Mouse (Mus musculus) heart, adult 18-20 months (tissue): ENCODE data around the gene Dph2. TPM values are rescaled to one million over a fixed set of nuclear protein-coding genes. Genes with fewer than 3 reads are reported as not detected.

Experiments
- DNase-seq, 2 experiments: peaks; one replicate each; pipeline ENCODE4 v3.0.0; 2021 to 2022; ENCODE audit warnings: mixed read lengths in 1 of 2
- long read RNA-seq, 2 experiments: library from polyadenylated mRNA; stranded (forward); transcript quantifications; one replicate each; pipeline ENCODE4 v2.0.0; 2021
- total RNA-seq, 2 experiments: library from RNA; stranded (reverse); gene quantifications; 2 replicates each; pipeline ENCODE4 v1.2.3; 2021

Gene Dph2
- 1 to 10 TPM; 3.8 TPM for total RNA-seq
- long read RNA-seq, experiment 1, partial matches to known transcripts: 0 of 1 reads
- long read RNA-seq, experiment 1, other reads (novel, unspliced or antisense): 0 of 1 reads
- long read RNA-seq, experiment 2: 0 reads

DNA sequence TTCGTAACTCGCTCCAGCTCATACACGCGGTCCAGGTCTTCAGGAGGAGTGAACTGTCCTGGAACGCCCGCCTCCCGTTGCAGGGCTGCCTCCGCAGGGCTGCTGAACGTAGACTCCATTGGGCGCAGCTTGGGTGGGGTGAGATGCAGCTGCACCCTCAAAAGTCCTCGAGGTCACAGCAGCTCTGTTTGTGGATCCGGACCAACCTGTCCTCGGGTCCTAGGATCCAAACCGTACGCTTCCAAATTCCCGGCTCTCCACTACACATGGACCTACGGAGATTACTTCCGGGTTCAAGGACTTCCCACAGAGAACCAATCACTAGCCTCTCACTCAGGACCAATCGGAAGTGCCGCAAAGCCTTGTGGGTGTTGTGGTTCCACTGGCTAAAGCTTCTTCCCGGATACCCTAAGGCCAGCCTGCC, at the start of gene Dph2:
Gene Dph2, minus strand, starts transcription at position 295 of the 424 bp plus-strand sequence.
- DNase-seq: peak; percentile 91 to 93

DNA sequence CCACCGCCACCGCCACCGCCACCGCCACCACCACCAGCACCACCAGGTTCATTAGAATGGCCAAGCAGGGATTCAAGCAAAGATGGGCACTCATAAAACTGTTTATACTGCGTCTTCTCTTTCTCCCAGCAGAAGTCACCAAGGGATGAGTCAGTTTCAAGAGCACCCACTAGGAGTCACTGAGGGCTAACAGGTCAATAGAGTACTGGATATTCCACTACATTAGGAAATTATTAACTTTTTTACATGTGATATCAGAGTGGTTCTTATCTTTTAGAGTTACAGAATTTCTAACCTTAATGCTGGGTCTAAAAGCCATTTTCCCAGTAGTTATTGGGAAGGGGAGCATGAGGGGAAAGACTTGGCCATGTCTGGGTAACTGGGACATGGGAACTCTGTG, 45.1 kb upstream of the Dph2 start:
- no peak for DNase-seq

DNA sequence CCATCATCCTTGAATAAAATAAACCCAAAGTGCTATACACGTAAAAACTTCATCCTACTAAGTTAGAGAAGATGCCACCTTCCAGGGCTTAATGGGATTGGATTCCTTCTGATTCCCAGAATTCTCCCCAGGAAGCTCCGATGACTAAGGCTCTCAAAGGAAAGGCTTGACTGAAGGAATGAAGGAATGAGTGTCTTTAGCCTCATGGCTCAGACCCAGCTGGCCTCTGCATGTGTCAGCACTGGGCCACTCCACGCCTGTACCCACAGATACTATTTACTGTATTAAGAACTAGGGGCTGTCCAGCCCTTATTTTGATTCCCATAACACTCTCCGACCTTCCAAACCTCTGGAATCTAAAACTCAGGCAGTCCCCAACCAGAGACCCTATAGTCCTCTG, 42.2 kb upstream of the Dph2 start:
- no peak for DNase-seq

DNA sequence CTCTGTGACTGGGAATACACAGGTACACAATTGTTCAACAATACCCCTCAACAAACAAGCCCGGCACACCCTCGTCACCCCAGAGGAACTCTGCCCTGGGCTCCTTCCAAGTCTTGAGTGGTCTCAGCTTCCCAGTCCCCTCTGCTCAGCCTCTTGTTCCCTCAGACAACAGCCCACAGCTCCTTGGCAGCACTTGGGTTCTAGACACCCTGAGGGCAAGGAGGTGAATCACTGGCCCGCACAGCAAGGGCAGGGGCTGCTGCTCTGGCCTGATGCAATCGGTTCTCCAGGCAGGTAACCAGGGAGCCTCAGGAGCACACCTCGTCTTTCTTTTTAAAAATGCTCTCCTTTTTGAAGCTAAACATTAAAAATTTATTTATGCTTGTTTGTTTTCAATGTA, 41.4 kb upstream of the Dph2 start:
- DNase-seq: no peak

DNA sequence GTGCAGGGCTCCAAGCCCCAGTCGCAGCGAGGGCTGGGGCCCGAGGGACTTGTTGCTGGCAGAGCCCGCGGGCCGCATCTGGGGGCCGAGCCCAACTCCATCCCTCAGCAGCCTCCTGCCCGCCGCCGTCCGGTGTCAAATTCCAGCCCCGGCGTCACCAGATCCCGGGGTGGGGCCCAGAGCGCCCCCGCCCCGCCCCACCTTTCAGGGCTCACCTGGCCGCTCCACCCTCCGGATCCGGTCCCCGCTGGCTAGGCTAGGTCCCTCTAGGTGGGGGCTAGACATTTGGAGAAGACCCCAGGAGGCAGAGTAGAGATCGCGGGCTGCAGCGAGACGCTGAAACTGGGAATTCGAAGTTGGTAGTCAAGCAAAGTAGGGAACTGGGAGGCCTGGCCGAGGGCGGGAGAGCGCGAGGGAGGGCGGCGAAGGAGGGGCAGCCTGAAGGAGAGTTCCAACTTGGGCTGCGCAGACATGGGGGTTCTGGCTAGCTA, 37.6 kb upstream of the Dph2 start, which contains the start of gene Artn:
Gene Artn, minus strand, starts transcription at position 373 of the 491 bp plus-strand sequence.
- peak in 1 of 2 experiments; percentile 30 for DNase-seq

DNA sequence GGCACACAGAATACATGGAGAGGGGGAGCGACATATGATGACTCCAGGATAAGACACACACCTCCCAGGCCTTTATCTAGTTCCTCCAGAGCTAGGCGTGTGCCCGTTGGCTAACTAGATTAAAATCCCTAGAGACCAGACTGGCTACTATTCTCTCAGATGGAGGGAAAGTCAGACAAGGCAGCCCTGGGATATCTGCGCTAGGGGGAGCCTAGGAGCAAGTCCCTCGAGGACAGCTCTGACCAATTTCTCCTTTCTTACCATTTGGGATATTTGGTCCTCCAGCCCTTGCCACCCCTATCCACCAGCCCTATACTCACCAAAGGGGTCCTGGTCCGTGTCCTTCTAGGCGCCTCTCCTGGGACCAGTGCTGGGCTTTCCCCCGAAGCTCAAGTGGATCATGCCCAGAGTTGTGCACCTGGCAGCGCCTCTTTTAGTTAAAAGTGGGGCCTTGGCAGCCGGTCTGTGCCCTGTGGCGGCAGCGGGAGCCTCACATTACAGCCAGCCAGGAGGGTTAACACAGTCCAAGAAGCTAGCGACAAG, 36.9 kb upstream of the Dph2 start:
- peak; percentile 53 to 74 for DNase-seq

DNA sequence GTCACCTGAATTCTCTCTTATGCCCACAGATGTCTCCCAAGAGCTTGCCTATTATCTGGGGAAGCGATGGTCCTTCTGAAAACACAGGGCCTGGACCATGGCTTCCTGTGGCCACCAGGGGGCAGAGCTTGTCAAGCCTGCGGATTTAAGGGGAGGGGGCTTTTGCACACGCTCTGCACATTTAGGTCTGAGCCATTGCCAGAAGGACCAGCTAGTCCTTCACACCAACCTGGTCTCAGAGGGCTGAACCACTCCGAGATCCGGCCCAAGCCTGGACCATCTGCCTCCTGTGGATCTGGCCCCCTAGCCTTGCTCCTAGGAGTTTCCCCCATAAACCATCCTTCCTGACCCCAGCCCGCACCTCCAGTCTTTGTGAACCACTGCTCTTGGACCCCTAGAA, 36.4 kb upstream of the Dph2 start:
- peak in 1 of 2 experiments; percentile 37 for DNase-seq

DNA sequence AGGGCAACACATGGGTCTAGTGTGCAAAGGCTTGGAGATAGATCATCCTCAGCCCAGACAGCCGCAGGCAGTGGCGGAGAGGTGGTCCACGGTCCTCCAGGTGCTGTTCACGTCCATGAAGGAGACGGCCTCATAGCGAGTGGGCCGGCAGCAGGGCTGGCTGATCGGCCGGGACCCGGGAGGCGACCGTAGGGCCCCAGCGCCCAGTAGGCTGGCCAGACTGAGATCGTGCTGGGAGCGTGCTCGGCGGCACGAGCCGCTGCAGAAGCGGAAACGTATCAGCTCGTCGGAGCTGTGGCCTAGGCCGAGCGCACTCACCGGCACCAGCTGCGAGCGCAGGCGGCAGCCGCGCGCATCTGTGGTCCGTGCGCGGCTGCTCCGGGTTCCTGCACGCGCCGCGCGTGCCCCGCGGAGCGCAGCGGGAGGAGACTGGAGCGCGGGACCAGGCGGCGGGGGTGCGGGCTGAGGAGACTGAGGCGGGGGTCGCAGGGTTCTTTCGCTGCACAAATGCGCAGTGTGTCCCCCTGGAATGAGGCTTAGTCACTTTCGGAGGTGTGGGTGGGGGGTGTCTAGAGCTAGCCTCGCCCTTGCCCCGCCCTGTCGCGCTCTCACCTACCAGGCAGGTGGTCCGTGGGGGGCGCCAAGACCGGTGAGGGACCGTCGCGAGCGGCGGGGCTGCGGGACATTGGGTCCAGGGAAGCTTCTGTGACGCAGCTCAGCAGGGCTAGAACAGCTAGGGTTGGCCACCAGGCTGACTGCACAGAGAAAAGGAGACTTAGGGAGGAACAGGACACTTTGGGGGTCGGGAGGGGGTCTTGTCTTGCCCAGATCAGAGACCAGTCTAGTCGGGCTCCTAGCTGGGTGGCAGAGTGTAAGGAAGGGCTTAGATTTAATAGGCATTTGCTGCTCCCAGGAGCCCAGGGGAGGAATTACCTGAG, 35.0 kb upstream of the Dph2 start:
- no peak for DNase-seq

DNA sequence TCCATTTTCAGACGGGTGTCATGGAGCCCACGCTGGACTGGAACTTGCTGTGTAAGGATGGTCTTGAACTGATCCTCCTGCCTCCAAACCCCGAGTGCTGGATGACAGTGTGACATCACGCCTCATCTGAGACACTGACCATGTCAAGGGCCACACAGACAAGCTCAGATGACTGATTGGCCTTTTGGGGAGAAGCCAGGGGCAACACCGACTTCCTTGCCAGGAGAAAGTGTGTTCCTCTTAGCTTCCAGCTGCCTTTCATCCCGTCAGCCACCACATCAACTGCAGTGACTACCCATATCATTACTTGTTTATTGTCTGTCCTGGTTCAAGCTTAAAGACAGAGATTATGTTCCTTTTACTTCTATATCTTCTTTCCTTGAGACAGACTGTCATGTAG, 33.1 kb upstream of the Dph2 start:
- no peak for DNase-seq

DNA sequence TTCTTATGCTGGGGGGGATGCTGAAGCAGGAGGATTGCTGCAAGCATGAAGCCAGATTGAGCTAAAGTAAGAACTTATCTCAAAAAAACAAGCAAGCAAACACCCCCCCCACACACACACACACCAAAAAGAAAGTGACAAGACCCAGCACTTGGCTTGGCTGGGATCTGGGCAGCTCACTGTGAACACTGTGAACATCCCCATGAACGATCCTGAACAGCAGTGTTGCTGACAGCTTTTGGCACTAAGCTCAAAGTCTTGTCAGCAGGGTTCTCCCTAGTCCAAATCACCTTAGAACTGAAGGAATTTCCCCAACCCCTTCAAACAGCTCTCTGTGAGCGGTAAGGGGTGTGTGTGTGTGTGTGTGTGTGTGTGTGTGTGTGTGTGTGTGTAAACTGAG, 31.6 kb upstream of the Dph2 start:
- no peak for DNase-seq

DNA sequence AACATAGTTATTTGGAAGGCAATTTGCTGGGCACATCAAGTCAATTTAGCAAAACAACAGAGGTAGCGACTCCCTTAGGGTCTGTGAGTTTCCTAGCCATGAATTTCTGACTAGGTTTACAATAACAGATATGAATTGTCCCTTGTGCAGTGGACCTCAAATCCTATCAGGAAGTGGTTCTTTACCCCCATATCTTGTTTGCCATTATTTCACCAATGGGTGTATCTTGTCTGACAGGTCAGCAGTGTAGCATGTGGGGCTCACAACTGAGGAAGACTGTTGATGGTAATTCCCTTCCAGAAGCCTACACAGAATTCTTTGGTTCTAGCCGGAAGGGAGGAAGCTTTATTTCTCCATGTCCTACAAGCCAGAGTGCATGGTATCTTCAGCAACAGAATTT, 29.5 kb upstream of the Dph2 start:
- no peak for DNase-seq

DNA sequence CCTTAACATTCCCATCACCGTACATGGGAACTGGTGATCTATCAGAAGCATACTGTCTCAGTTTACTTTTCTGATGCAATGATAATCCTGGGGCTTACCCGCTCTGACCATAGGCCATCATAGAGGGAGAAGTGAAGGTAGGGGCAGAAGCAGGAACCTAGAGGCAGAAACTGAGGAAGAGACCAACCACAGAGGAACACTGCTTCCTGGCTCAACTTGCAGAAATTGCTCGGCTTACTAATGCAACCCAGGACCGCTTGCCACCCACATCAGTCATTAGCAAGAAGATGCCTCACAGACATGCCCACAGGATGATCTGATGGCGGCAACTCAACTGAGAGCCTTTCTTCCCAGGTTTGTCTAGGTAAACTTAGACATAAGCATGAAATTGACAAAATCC, 26.9 kb upstream of the Dph2 start:
- DNase-seq: no peak

DNA sequence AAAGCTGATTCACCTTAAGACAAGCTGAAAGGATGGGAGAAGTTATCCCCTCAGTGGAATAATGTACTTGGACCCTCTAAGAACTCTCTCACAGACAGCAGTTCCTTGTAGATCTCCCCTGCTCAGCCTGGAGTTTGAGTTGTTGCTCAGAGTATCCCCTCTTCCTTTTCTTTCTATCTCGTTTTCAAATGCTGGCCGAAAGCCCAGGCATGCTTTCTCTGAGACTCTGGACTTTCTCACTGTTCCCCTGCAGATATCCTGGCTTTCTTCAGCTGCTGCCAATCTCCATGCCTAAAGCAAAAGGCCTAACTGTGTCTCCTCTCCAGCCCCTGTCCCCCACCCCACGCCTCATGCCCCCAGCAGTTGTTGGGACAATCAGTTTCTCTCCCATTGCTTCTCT, 26.4 kb upstream of the Dph2 start:
- DNase-seq: no peak

DNA sequence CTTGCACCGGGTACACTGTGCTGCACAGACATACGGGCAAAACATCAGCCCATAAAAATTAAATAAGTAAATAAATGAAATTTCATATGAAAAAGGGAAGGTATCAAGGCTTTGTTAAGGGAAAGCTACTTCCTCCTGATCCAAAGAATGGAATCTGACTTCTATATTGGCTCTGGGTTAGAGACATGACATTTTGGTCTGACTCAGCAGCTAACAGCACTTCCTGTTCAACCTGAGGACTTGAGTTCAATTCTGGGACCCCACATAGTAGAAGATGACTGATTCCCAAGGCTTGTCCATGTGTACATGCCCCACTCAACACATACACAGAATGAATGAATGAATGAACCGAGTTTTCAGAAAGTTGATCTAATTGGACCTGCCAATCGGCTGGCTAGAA, 26.0 kb upstream of the Dph2 start:
- no peak for DNase-seq

DNA sequence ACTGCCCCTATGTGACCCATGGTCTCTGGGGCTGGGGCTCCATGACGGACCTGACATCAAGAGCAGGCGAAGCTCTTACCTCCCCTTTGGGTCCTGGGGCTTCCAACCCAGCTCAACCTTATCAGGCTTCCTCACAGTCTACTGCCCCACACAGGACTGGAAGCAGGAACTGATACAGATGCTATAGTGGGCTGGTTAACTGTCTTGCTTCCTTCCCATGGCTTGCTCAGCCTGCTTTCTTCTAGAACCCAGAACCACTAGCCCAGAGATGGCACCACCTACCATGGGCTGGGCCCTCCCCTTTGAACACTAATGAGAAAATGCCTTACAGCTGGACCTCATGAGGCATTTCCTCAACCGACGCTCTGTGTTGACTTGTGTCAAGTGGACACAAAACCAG, 25.6 kb upstream of the Dph2 start:
- DNase-seq: no peak

DNA sequence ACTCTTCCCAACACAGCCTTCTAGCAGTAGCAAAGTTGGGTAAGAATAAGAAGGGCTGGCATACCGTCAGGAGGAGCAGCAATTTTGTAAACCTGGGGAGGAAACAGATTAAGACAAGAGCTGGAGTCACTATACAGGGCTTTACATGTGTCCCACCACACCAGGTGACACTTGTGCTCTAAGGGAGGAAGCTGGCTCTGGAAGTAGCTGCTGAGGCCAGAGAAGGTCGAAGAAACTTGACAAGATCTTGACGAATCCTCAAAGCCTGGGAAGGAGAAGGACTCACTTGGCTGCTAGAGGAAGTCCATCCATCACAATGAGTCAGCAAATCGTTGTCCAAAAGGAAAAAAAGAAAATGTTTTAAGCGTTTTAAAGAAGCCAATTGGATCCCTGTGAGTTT, 24.6 kb upstream of the Dph2 start:
- DNase-seq: no peak

DNA sequence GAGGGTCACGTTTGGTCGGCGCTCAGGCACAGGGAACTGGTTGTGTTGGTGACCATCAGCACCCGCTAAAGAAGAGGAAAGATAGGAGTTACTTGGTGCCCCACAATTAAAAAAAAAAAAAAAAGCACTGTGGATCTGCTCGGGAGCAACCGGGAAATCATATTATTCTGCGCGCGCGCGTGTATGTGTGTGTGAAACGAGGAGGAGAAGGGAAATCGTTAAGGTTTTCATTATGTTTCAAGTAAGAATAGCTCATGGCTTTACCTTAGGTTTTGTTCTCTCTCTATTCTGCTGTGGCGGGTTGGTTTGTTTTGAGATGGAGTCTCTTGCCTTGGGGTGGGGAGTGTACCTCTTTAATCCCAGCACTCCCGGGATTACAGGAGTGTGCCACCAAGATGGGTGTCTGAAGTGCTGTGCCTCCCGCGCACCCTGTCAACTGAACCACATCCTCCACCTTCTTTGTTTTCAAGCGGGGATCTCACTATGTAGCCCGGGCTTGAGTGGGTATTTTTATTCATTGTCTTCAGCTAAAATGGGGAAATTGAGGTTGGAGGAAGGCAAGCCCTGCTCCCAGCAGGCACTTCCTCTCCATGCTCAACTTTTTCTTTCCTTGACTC, 23.8 kb upstream of the Dph2 start:
- DNase-seq: no peak

DNA sequence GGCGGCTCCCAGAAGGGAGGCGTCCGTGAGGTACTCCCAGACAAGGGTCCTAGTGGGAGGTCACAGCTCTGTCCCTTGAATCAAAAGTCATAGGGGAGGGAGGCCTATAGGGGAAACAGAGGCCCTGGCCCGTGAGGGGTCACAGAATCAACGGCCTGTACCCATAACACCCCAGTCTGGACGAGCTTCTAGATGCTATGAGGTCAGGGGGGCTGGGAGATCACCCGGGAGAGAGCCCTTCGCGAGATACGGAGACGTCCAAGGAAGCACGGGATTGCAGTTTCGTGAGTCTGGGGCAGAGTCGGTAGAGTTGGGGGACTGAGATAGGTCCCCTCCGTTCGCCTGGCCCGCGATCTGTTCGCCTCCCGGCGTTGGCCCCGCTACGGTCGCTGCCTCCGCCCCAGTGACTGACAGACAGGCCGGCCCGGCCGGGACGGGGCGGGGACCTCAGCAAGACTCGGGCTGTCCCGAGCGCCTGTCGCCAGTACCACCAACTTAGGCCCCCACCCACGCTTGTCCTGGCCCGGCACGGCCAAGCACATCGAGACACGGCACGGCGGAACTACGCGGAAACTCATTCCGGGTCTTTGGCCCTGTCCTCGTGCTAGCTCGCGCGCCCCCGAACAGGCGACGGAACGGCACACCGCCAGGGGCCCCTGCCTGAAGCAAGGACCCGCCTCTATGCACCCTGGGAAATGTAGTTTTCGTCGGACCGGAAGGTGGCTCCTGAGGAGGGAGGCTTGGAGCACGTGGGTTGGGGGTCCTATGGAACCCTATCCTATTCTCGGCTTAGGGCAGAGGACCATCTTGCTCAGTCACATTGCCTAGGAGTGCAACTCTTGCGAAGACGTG, 23.0 kb upstream of the Dph2 start, which contains the start of gene Ipo13:
Gene Ipo13, minus strand, starts transcription at position 409 of the 852 bp plus-strand sequence.
- peak; percentile 95 to 99 for DNase-seq

DNA sequence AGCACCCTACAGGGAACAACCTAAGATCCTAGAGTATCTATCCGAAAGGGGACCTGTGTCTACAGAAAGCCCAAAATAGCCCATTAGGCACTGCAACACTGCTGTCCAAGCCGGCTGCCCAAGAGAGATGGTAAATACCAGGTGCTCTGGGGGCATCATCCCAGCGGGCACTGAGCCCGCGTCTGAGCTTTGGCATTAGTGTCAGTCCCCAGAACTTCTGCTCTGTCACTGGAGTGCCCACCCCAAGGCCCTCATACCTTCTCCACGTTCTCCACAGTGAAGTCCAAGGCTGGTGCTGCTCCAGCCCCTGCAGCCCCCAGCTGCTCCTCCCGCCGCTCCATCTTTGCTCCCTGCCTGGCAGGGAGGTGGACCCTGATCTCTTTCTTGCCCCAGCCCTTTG, 22.2 kb upstream of the Dph2 start:
- peak in 1 of 2 experiments; percentile 30 for DNase-seq

DNA sequence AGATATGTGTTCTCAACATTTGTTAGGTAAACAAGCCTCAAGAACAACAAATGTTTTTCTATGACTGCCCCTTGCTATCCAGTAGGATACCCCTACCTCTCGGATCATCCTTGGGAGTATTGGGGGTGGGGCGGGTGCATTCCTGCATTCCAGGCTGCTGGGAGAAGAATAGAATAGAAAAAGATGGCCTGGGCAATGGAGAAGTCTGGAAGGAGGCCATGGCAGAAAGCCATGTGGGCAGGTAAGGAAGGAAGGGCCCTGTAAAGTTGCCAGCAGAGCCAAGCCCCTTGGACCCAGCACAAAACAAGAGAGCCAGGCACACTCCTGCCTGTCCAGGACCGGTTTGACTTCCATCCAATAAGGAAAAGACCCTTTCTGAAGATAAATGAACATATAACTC, 21.6 kb upstream of the Dph2 start:
- peak; percentile 36 to 39 for DNase-seq

DNA sequence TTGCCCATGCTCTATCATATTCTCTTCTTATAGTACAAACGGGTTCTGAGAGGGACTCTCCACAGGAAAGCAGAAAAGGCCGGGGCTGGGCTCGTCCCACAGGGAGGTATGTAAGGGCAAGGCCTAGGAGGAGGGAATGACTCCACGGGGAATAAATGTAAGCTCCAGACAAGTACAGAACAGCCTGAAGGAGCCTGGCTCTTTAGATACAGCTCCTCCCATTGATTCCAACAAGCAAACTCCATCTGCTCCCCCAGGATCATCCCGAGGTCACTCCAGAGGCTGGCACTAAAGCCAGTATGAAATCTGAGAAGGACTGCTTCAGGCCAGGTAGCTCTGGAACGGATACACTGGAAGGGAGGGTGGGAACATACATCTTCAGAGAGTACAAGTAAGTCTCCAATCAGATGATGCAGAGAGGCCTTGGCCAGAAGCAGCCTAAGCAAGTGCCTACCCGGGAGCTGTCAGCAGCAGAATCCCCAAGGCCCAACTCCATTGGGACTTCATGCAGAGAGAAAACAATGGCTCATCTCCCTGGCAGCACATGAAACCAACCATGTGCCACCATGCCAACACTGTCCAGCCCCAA, 20.9 kb upstream of the Dph2 start:
- DNase-seq: no peak
